Comparison of ENCODE assay signal across 8 mouse cellular contexts in the genomic region with DNA sequence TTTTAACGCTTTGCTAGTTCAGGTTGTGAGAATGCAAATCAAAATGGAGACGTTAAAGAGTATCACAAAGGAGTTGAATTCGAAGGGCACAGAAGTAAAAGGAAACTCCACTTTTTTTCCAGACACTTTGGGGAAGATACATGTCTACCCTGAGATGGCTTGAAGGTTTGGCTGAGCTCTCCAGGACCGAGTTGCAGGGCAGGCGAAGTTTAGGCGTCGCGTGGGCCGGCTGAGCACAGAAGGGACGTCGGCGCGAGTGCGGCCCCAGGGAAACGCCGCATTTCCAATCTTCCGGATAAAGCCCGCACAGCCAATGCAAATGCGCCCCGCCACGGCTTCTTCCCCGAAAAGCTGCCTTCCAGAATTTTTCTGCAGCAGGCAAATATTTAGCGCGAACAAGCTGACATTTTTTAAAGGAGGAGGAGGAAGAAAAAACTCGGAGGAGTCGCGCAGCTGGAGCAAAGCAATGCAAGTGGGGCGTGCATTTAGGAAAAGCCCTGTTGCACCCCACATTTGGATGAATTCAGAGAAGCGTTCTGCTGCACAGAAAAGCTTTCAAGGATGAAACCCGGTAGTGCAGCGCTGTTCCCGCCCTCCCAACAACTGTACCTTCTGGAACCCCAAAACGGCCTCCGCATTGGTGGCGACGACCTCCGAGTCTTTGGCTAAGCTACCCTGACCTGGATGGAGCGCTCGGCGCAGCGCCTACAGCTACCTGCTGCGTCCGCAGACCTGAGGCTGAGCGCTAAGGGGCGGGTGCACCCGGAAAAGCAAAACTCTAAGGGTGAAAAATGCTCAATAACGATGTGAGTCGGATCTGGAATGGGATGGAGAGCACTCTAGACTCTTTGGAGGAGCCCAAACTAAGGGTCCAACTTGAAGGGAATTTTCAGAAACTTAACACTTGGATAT. TPM values are rescaled to one million over a fixed set of nuclear protein-coding genes. Genes with fewer than 3 reads are reported as not detected.
DNase-seq lines count a peak whose midpoint lies in the region; ATAC-seq and TF ChIP-seq lines count a peak whose summit lies in the region.
"Had no signal": no experiment of that assay in that cellular context is flagged by ENCODE, and none has a peak within 500 bp of the region (broad histone marks: within the 10 kb centered on the region; RNA-seq: fewer than 3 reads in every experiment).

No protein-coding gene starts in this region.

- H3K9me3 ChIP-seq in embryonic facial prominence, embryonic 12.5 days, result no peaks in the 10 kb centered on the region
- no peaks in the 10 kb centered on the region for H3K9me3 ChIP-seq in hindbrain, embryonic 14.5 days (ENCODE audit: control insufficient read depth, low read length)
- H3K9me3 ChIP-seq in midbrain, postnatal 0 days (ENCODE audit: low read length), result no peaks in the 10 kb centered on the region

- H3K4me2 ChIP-seq in embryonic facial prominence, embryonic 12.5 days (replicated peaks), result peak overlapping the region; percentile 62
- H3K4me2 ChIP-seq in hindbrain, embryonic 14.5 days (replicated peaks), result peak overlapping the region; percentile 51
- H3K4me2 ChIP-seq in midbrain, postnatal 0 days (ENCODE audit: low read depth, low read length, poor library complexity, severe bottlenecking), result peak overlapping the region; percentile 55

- TF ChIP-seq CTCF in left cerebral cortex, adult 2 months (IDR thresholded peaks at IDR 0.05), result no peak
- no peak for TF ChIP-seq CTCF in midbrain, postnatal 0 days (IDR thresholded peaks at IDR 0.05)

- H3K27ac ChIP-seq in left cerebral cortex, adult 2 months, result no peak overlapping the region
- peak overlapping the region; percentile 84 for H3K27ac ChIP-seq in embryonic facial prominence, embryonic 12.5 days
- H3K27ac ChIP-seq in hindbrain, embryonic 14.5 days, result no peak overlapping the region
- no peak overlapping the region for H3K27ac ChIP-seq in midbrain, postnatal 0 days (ENCODE audit: low read depth, low read length)
- H3K27ac ChIP-seq: liver, embryonic 14.5 days had no signal

- H3K4me3 ChIP-seq in left cerebral cortex, adult 2 months, result peak overlapping the region; percentile 34
- H3K4me3 ChIP-seq in embryonic facial prominence, embryonic 12.5 days, result peak overlapping the region; percentile 48
- H3K4me3 ChIP-seq in hindbrain, embryonic 14.5 days (replicated peaks; ENCODE audit: low read length), result peak overlapping the region; percentile 25
- H3K4me3 ChIP-seq in midbrain, postnatal 0 days (ENCODE audit: low read depth, low read length), result peak overlapping the region; percentile 31

- peaks cover 43% of the 10 kb centered on the region for H3K27me3 ChIP-seq in embryonic facial prominence, embryonic 12.5 days
- peaks cover 84% of the 10 kb centered on the region for H3K27me3 ChIP-seq in hindbrain, embryonic 14.5 days (ENCODE audit: control insufficient read depth, insufficient read depth, low read length)
- H3K27me3 ChIP-seq in midbrain, postnatal 0 days (ENCODE audit: insufficient read depth, low read length), result peaks cover 69% of the 10 kb centered on the region

- WGBS in embryonic facial prominence, embryonic 12.5 days, result under 1% methylated on average over 48 of the region's 48 CpGs
- WGBS in hindbrain, embryonic 14.5 days, result under 1% methylated on average over 48 of the region's 48 CpGs
- under 1% methylated on average over 48 of the region's 48 CpGs for WGBS in midbrain, postnatal 0 days

- no peak for ATAC-seq in embryonic facial prominence, embryonic 12.5 days (ENCODE audit: insufficient number of reproducible peaks, insufficient read depth, low FRiP score, low TSS enrichment)
- ATAC-seq in hindbrain, embryonic 14.5 days (ENCODE audit: low FRiP score), result no peak
- ATAC-seq in midbrain, postnatal 0 days (ENCODE audit: low FRiP score), result no peak

- intact Hi-C loops in left cerebral cortex, adult 2 months (cut with DNase I), result loop anchor here (5.0 kb wide), 1 partner anchor 221 kb away; no protein-coding TSS in a partner anchor
- intact Hi-C loops in left cerebral cortex, postnatal 10 days (cut with DNase I), result no loop called here

- peaks cover 11% of the 10 kb centered on the region; the same call in 1 of the 2 replicates for H3K4me1 ChIP-seq in embryonic facial prominence, embryonic 12.5 days
- peaks cover 21% of the 10 kb centered on the region for H3K4me1 ChIP-seq in hindbrain, embryonic 14.5 days (replicated peaks; ENCODE audit: control insufficient read depth, insufficient read depth, low read length)
- H3K4me1 ChIP-seq in midbrain, postnatal 0 days (ENCODE audit: insufficient read depth, low read length), result peaks cover 12% of the 10 kb centered on the region; the same call in 1 of the 2 replicates

- no peaks in the 10 kb centered on the region for H3K36me3 ChIP-seq in embryonic facial prominence, embryonic 12.5 days
- no peaks in the 10 kb centered on the region for H3K36me3 ChIP-seq in hindbrain, embryonic 14.5 days (replicated peaks; ENCODE audit: control insufficient read depth, insufficient read depth)
- H3K36me3 ChIP-seq in midbrain, postnatal 0 days (ENCODE audit: insufficient read depth, low read length), result no peaks in the 10 kb centered on the region

- H3K9ac ChIP-seq in embryonic facial prominence, embryonic 12.5 days, result peak overlapping the region; percentile 63
- H3K9ac ChIP-seq in hindbrain, embryonic 14.5 days, result no peak overlapping the region
- H3K9ac ChIP-seq in midbrain, postnatal 0 days (replicated peaks; ENCODE audit: low read length, poor library complexity, severe bottlenecking), result 0 out of 2 replicates have a peak overlapping the region, but pooled peaks have one; percentile 9
- H3K9ac ChIP-seq: liver, embryonic 14.5 days had no signal

- DNase-seq in left cerebral cortex, adult 2 months (ENCODE audit: extremely low spot score in 1 of 2, low spot score in 2 of 2), result peak in 1 of 2 experiments; percentile 15
- no peak for DNase-seq in left cerebral cortex, postnatal 10 days (ENCODE audit: extremely low spot score in 1 of 2, low spot score in 2 of 2)
- DNase-seq in hindbrain, embryonic 14.5 days (ENCODE audit: low spot score), result peak; percentile 25
- no peak for DNase-seq in midbrain, postnatal 0 days (ENCODE audit: low spot score)
- no peak for DNase-seq in urinary bladder, postnatal 25 days (ENCODE audit: low spot score)
- DNase-seq in frontal cortex, postnatal 25 days (ENCODE audit: low spot score in 2 of 2), result no peak

RNA-seq across cellular contexts. Expression of a gene that starts 1.9 kb away (rescaled TPM):
- under 1 TPM in 1 of 2 experiments, not detected in 1; 0.09 TPM for total RNA-seq in left cerebral cortex, adult 2 months (2021)
- total RNA-seq in left cerebral cortex, postnatal 10 days (2021), result under 1 TPM; 0.45 to 0.71 TPM
- polyA plus RNA-seq in embryonic facial prominence, embryonic 12.5 days (2016; fragmentation: Nextera tagmentation; extraction: Ambion mirVana), result 12.4 and 14.9 TPM in 2 replicates
- polyA plus RNA-seq in hindbrain, embryonic 14.5 days (2014; fragmentation: Nextera tagmentation; extraction: Ambion mirVana), result not detected in 2 replicates
- 0.09 and 0.55 TPM in 2 replicates for total RNA-seq in midbrain, postnatal 0 days (2014; rRNA removed)
- 0.23 and 0.32 TPM in 2 replicates for polyA plus RNA-seq in midbrain, postnatal 0 days (2015; fragmentation: Nextera tagmentation; extraction: Ambion mirVana)

RNA-seq across cellular contexts. Expression of a gene that starts 53.9 kb away (rescaled TPM):
- total RNA-seq in left cerebral cortex, adult 2 months (2021), result 100 to 1,000 TPM; 114 to 116 TPM
- 10 to 100 TPM; 39.3 to 40.4 TPM for total RNA-seq in left cerebral cortex, postnatal 10 days (2021)
- polyA plus RNA-seq in embryonic facial prominence, embryonic 12.5 days (2016; fragmentation: Nextera tagmentation; extraction: Ambion mirVana), result 1.00 and 1.5 TPM in 2 replicates
- 4.4 and 4.5 TPM in 2 replicates for polyA plus RNA-seq in hindbrain, embryonic 14.5 days (2014; fragmentation: Nextera tagmentation; extraction: Ambion mirVana)
- 7.5 and 9.7 TPM in 2 replicates for total RNA-seq in midbrain, postnatal 0 days (2014; rRNA removed)
- polyA plus RNA-seq in midbrain, postnatal 0 days (2015; fragmentation: Nextera tagmentation; extraction: Ambion mirVana), result 2.7 and 3.3 TPM in 2 replicates
